Mouse (Mus musculus) cerebellum, adult 2 months (tissue): ENCODE results near the gene Triobp. TPM values are rescaled to one million over a fixed set of nuclear protein-coding genes. Genes with fewer than 3 reads are reported as not detected.
"Not testable (repeated sequence)": the region's sequence is repeated elsewhere in the genome, so short reads cannot be mapped to it uniquely, and the experiment has no call there.

ENCODE experiments used
- DNase-seq, 2 experiments: peaks; one replicate each; pipeline ENCODE4 v3.0.0; 2021
- H3K27ac ChIP-seq: fragments of 200-500 bp; 2 replicates; pipeline ENCODE4 v1.5.1; 2012; ENCODE audit warnings: low read length, control low read depth, inconsistent platforms; ENCODE audit not compliant: insufficient read depth
- H3K27me3 ChIP-seq: fragments of 200-500 bp; 2 replicates; pipeline ENCODE4 v1.6.1; 2012; ENCODE audit warnings: inconsistent platforms, mild to moderate bottlenecking, low read length, moderate library complexity; ENCODE audit not compliant: control insufficient read depth, insufficient read depth
- H3K4me1 ChIP-seq: fragments of 200-500 bp; 2 replicates; pipeline ENCODE4 v1.6.1; 2011; ENCODE audit warnings: low read length; ENCODE audit not compliant: control insufficient read depth, insufficient read depth
- H3K4me3 ChIP-seq: fragments of 200-500 bp; replicated peaks from 2 replicates; pipeline ENCODE3; 2011; ENCODE audit warnings: mild to moderate bottlenecking, low read depth, low read length, control low read depth; ENCODE audit not compliant: insufficient read depth
- CTCF ChIP-seq: fragments of 200-500 bp; IDR thresholded peaks from 2 replicates; pipeline ENCODE4 v1.5.1; 2011; ENCODE audit warnings: low read depth, mild to moderate bottlenecking, control low read depth, low read length, moderate library complexity, borderline replicate concordance; ENCODE audit not compliant: insufficient read depth
- POLR2A ChIP-seq: fragments of 200-500 bp; IDR thresholded peaks from 2 replicates; pipeline ENCODE4 v1.6.1; 2011; ENCODE audit warnings: low read length, control low read depth, borderline replicate concordance; ENCODE audit not compliant: insufficient read depth
- WGBS: fragments of 180-500 bp; shearing (Covaris S2); methylation state at CpG from one replicate; pipeline ENCODE4 v1.1.7; 2018; 5-methylcytosine and 5-hydroxymethylcytosine counted together
- polyA plus RNA-seq: library from polyadenylated mRNA; depleted of rRNA; stranded (reverse); fragments of >200 nt; gene quantifications from 2 replicates; pipeline ENCODE4 v1.2.3, GENCODE M21; 2012

Gene Triobp
- polyA plus RNA-seq, 1 experiment = 35.3 TPM

DNA sequence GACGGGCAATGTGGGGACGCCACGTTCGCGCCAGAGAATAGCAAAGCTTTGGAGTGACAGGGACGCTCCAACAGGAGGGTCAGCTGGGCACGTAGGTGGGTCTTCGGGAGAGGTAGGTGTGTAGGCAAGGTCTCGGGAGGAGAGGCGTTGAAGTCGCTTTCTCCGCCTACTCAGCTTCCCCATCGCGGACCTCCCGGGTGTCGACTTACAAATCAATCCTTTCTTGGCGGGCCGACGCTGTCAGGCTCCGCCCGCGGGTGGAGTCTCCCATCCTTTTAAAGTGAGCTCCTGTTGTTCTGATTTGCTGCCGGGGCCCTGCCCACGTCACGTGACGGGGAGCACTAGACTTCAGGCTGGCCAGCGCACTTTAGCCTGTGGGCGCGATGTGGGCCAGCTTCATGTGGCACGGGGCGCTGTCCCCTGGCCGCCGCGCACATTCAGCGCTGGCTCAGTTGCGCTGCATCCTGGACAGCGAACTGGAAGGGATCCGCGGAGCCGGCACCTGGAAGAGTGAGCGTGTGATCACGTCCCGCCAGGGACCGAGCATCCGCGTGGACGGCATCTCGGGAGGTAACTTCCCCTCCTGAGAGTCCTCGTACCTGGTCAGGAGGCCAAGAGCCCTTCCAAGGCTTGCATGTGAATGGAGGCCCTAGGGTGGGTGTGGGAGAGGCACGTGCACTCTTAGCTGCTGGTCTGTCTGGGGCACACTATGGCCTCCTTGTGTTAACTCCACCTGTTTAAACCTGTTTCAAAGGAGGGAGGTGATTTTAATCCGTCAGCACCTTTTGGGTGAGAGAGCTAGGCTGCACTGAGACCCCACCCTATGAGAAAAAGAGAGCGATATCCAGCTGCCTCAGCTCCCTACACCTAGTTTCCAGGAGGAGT lies 83.3 kb downstream of the Triobp start:
- Histone ChIP-seq H3K27me3 (no peaks in the 10 kb centered on the region), H3K4me1 (peaks cover 6% of the 10 kb centered on the region), H3K27ac (no peak overlapping the region), H3K4me3 (peak overlapping the region; percentile 74)
- WGBS = 2% methylated on average over 52 of the region's 52 CpGs
- TF ChIP-seq CTCF (no peak), POLR2A (peak; percentile 71)
- DNase-seq = peak; percentile 89 to 94

DNA sequence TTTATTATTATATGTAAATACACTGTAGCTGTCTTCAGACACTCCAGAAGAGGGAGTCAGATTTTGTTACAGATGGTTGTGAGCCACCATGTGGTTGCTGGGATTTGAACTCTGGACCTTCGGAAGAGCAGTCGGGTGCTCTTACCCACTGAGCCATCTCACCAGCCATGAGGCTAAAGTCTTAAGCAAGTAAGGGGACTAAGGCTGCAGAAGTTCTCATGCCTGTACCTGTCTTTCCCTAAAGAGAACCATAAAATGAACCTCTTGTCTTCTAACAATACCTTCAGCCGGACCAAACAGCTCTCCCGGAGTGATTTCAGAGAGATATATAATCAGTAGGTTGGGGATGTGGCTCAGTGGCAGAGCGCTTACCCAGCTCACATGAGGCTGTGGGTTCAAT lies 84.4 kb downstream of the Triobp start:
- not testable (repeated sequence) for H3K27me3 ChIP-seq, H3K27ac ChIP-seq, H3K4me1 ChIP-seq, H3K4me3 ChIP-seq, DNase-seq
- WGBS = 83% methylated on average over 5 of the region's 5 CpGs

DNA sequence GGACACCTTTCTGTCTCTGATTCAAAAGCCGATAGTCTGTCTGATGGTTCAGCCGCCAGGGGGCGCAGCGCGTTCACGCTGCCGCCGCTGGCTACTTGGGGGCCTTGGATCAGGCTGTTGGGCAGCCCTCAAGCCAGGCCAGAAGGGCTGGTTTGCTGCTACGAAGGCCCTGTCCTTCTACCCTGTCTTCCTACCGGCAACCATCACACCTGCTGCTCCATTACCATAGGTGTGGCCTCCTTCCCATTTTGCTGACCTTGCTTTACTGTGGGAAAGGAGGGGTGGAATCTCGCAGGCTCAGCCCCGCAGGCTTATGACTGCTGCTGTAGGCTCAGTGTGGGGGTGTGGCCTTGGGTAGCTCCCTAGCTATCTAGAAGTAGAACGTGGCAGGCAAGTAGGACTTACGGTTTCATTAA lies 90.4 kb downstream of the Triobp start:
- Histone ChIP-seq H3K4me3 (no peak overlapping the region), H3K4me1 (peaks cover 10% of the 10 kb centered on the region), H3K27me3 (no peaks in the 10 kb centered on the region), H3K27ac (no peak overlapping the region)
- DNase-seq = peak; percentile 72 to 82
- 9% methylated on average over 14 of the region's 14 CpGs for WGBS
- no peak for TF ChIP-seq POLR2A
- peak; percentile 80 for TF ChIP-seq CTCF

DNA sequence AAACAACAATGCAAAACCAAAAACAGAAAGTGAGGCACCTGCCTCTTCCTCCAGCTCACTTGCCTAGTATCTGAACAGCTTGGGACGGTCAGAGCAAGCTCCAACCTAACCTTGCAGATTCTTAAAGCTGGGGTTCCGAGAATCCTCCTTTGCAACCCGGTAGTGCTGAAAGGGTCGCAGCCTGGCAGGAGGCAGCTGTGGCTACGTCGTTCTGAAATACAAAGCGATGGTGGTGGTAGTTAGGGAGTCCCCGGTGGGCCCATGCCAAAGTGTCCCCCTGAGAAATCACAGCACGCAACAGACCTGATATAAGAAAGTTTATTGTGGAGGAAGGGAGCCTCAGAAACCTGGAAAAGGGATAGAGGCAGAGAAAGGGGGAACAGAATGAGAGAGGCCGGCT lies 90.8 kb downstream of the Triobp start:
- no peak for DNase-seq
- WGBS = 76% methylated on average over 10 of the region's 10 CpGs
- H3K4me3 ChIP-seq = no peak overlapping the region
- TF ChIP-seq POLR2A (no peak), CTCF (no peak)
- H3K27me3 ChIP-seq = no peaks in the 10 kb centered on the region
- peaks cover 10% of the 10 kb centered on the region for H3K4me1 ChIP-seq
- H3K27ac ChIP-seq = no peak overlapping the region

DNA sequence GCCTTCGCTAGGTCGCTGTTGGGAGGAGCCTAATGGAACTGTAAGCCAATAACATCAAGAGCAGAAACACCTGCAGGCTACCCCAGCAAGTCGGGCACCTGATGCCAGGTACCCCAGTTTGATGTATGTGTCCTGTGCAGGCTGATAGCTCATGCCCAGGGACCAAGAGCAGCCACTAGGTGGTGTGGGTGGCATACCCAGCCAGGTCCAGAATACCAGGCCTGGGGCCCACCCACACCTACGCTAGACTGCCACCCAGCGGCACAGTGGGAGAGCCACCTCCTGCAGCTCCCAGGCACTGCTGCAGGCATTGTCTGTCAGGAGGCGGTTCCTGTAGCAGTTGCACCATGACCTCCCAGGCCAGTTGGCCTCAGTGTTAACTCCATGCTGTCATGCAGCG lies 91.3 kb downstream of the Triobp start:
- Histone ChIP-seq H3K27ac (no peak overlapping the region), H3K27me3 (no peaks in the 10 kb centered on the region), H3K4me3 (no peak overlapping the region), H3K4me1 (peaks cover 10% of the 10 kb centered on the region)
- TF ChIP-seq CTCF (peak; percentile 62), POLR2A (no peak)
- WGBS = 43% methylated on average over 7 of the region's 7 CpGs
- peak; percentile 53 to 54 for DNase-seq

DNA sequence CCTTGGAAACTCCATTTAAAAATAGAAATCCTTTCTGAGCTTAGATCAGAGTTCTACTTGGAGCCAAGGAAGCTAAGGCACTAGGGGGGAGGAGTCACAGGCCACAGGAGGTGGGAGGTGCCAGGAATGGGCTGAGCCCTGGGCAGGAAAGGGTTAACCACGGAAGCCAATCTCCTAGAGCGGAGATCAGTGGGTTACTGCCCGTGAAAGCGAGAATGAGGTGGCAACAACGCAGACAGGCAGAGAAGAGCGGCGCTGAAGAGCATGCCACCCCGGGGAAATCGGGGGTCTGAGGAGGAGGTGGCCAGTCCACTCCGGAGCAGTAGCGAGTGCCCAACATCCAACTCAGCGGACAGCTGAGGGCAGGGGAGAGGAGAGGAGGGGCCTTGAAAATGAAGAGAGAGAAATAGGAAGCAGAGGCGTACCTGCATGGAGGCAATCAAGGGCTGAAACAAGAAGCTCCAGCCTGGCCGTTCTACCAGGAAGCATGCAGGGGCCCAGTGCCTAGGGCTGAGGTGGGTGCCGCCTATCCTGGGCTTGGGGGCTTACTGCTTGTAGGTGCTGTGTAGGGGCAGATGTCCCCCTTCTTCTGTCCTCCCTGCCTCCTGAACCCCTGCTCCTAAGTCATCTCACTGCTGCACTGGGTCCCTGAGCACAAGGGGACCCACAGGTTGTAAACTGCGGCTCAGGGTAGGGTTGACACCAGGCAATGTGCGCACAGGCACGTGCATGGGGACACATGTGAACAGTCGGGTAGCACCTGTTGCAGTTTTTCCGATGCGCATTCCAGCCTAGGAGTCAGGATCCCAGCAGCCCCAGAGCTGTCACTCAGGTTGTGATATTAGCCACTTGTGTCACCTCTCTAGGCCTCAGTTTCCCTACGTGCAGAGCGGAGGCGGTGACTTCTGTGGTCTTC lies 93.2 kb downstream of the Triobp start:
- Histone ChIP-seq H3K27ac (no peak overlapping the region), H3K4me1 (peaks cover 10% of the 10 kb centered on the region), H3K4me3 (no peak overlapping the region), H3K27me3 (no peaks in the 10 kb centered on the region)
- DNase-seq = no peak
- 30% methylated on average over 24 of the region's 24 CpGs for WGBS
- TF ChIP-seq CTCF (no peak), POLR2A (no peak)

DNA sequence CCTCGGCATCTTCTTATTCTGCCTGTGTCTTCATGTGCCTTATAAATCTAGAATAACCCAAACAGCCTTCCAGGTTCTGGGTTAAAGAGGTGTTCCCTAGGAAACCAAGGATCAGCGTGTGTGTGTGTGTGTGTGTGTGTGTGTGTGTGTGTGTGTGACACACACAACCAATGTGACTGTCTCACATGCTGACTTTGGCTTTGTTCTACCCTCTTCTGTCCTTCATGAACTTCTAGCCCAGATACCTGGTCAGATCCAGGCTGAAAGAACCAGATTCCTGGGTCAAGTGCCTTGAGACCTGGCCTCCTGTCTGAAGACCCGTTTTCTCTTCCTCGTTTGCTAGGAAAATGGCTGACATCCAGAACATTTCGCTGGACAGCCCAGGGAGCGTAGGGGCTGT lies 94.1 kb downstream of the Triobp start, which contains the start of gene Galr3:
Galr3 (plus strand) TSS at position 301 of the 400 bp plus-strand sequence.
- DNase-seq = no peak
- H3K4me1 ChIP-seq = peaks cover 10% of the 10 kb centered on the region
- H3K27me3 ChIP-seq = no peaks in the 10 kb centered on the region
- TF ChIP-seq CTCF (no peak), POLR2A (no peak)
- WGBS = 62% methylated on average over 6 of the region's 6 CpGs
- H3K27ac ChIP-seq = no peak within 1 kb of the TSS
- peak within 1 kb of the TSS; percentile 48 for H3K4me3 ChIP-seq
